Mouse (Mus musculus): Measurements from ENCODE around the gene Uqcc1. TPM values are rescaled to one million over a fixed set of nuclear protein-coding genes. Genes with fewer than 3 reads are reported as not detected.

The Uqcc1 gene
- polyA plus RNA-seq, 2 experiments, result 17.4 to 25.6 TPM

DNA sequence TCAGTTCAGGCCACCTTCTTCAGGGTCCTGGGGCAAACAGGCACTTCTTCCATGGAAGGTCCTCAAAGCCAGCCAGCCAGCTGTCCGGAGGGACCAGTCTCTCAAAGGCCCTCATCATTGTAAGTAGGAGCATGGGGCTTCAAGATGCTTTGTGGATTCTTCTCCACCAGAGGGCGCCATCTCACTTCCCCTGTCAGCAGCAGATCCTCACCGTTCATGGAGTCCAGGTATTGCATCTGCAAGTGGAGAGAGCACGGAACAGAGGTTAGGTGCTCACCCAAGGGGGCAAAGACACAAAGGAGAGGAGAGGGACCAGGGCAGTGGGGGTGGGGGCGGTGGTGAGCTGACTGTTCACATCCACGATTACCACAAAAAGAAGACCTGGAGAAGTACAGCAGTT lies 81.8 kb downstream of the Uqcc1 start:
- WGBS (ENCODE audit: insufficient replicate concordance), result 38% methylated on average over 6 of the region's 6 CpGs
- Histone ChIP-seq H3K4me2 (ENCODE audit: low read depth) (no peak overlapping the region), H3K4me3 (ENCODE audit: insufficient read depth in 1 of 2, low read depth in 2 of 2, low read length in 2 of 2) (no peak overlapping the region), H3K27ac (no peak overlapping the region), H3K36me3 (replicated peaks; ENCODE audit: control insufficient read depth, insufficient read depth, low read depth) (peaks cover 5% of the 10 kb centered on the region), H3K9ac (replicated peaks) (no peak overlapping the region), H3K27me3 (ENCODE audit: control insufficient read depth, insufficient read depth, low read length) (no peaks in the 10 kb centered on the region), H3K9me3 (ENCODE audit: control insufficient read depth, low read length) (no peaks in the 10 kb centered on the region), H3K4me1 (replicated peaks; ENCODE audit: control insufficient read depth in 2 of 2, insufficient read depth in 2 of 2, low read length in 1 of 2) (no peaks in the 10 kb centered on the region; a peak in 1 of 4 replicates)
- TF ChIP-seq CTCF (IDR thresholded peaks at IDR 0.05; ENCODE audit: low read depth), result peak; percentile 98
- TF ChIP-seq EP300 (IDR thresholded peaks at IDR 0.05; ENCODE audit: low read depth), result no peak
- DNase-seq (ENCODE audit: low read depth in 3 of 3, low spot score in 3 of 3) (peak; percentile 61 to 67 (median 65)), ATAC-seq (ENCODE audit: insufficient read depth) (no peak)

- no peak for DNase-seq (ENCODE audit: low read depth in 3 of 3, low spot score in 3 of 3)
- TF ChIP-seq EP300 (IDR thresholded peaks at IDR 0.05; ENCODE audit: low read depth), result no peak
- no peak for TF ChIP-seq CTCF (IDR thresholded peaks at IDR 0.05; ENCODE audit: low read depth)
- H3K9ac ChIP-seq (replicated peaks), result no peak overlapping the region
- H3K27me3 ChIP-seq (ENCODE audit: control insufficient read depth, insufficient read depth, low read length), result no peaks in the 10 kb centered on the region
- WGBS (ENCODE audit: insufficient replicate concordance), result 79% methylated on average over 8 of the region's 8 CpGs
- ATAC-seq (ENCODE audit: insufficient read depth), result no peak
- H3K4me1 ChIP-seq (replicated peaks; ENCODE audit: control insufficient read depth in 2 of 2, insufficient read depth in 2 of 2, low read length in 1 of 2), result no peaks in the 10 kb centered on the region; a peak in 1 of 4 replicates
- peaks cover 5% of the 10 kb centered on the region for H3K36me3 ChIP-seq (replicated peaks; ENCODE audit: control insufficient read depth, insufficient read depth, low read depth)
- H3K4me2 ChIP-seq (ENCODE audit: low read depth), result no peak overlapping the region
- no peak overlapping the region for H3K27ac ChIP-seq
- H3K4me3 ChIP-seq (ENCODE audit: insufficient read depth in 1 of 2, low read depth in 2 of 2, low read length in 2 of 2), result no peak overlapping the region
- no peaks in the 10 kb centered on the region for H3K9me3 ChIP-seq (ENCODE audit: control insufficient read depth, low read length)
These were observed 83.2 kb downstream of the Uqcc1 start for GRCm38 (mm10) chr2:155846930-155847329.

- no peak overlapping the region for H3K9ac ChIP-seq (replicated peaks)
- DNase-seq (ENCODE audit: low read depth in 3 of 3, low spot score in 3 of 3) (no peak), ATAC-seq (ENCODE audit: insufficient read depth) (no peak)
- TF ChIP-seq EP300 (IDR thresholded peaks at IDR 0.05; ENCODE audit: low read depth) (no peak), CTCF (IDR thresholded peaks at IDR 0.05; ENCODE audit: low read depth) (no peak)
- H3K4me3 ChIP-seq (ENCODE audit: insufficient read depth in 1 of 2, low read depth in 2 of 2, low read length in 2 of 2), result no peak overlapping the region
- H3K4me1 ChIP-seq (replicated peaks; ENCODE audit: control insufficient read depth in 2 of 2, insufficient read depth in 2 of 2, low read length in 1 of 2), result no peaks in the 10 kb centered on the region
- 57% methylated on average over 4 of the region's 4 CpGs for WGBS (ENCODE audit: insufficient replicate concordance)
- H3K27ac ChIP-seq, result no peak overlapping the region
- H3K36me3 ChIP-seq (replicated peaks; ENCODE audit: control insufficient read depth, insufficient read depth, low read depth), result no peaks in the 10 kb centered on the region
- no peaks in the 10 kb centered on the region for H3K9me3 ChIP-seq (ENCODE audit: control insufficient read depth, low read length)
- no peaks in the 10 kb centered on the region for H3K27me3 ChIP-seq (ENCODE audit: control insufficient read depth, insufficient read depth, low read length)
- H3K4me2 ChIP-seq (ENCODE audit: low read depth), result no peak overlapping the region
These were observed 91.1 kb downstream of the Uqcc1 start for GRCm38 (mm10) chr2:155838961-155839360.

DNA sequence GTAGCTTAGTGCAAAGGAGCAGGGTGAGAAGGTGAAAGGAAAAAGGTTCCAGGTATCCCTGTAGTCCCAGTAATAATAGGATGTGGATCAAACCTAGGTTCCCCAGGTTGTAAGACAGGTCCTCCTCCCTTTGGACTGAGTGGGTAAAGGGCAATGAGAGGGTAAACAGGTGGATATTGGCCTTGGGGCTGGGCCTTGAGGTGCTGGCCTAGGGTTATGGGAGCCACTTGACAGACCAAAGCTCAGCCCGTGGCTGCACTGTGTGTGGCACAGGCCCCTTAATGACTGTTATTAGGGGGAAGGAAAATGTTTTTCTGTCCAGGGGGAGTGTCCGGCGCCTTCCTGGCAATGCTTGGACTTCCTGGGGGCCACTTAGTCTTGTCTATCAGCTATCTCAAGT lies 92.1 kb downstream of the Uqcc1 start:
- 67% methylated on average over 3 of the region's 3 CpGs for WGBS (ENCODE audit: insufficient replicate concordance)
- no peak for DNase-seq (ENCODE audit: low read depth in 3 of 3, low spot score in 3 of 3)
- Histone ChIP-seq H3K27me3 (ENCODE audit: control insufficient read depth, insufficient read depth, low read length) (no peaks in the 10 kb centered on the region), H3K27ac (no peak overlapping the region), H3K4me2 (ENCODE audit: low read depth) (no peak overlapping the region), H3K4me3 (ENCODE audit: insufficient read depth in 1 of 2, low read depth in 2 of 2, low read length in 2 of 2) (no peak overlapping the region), H3K9me3 (ENCODE audit: control insufficient read depth, low read length) (no peaks in the 10 kb centered on the region), H3K9ac (replicated peaks) (no peak overlapping the region), H3K36me3 (replicated peaks; ENCODE audit: control insufficient read depth, insufficient read depth, low read depth) (no peaks in the 10 kb centered on the region), H3K4me1 (replicated peaks; ENCODE audit: control insufficient read depth in 2 of 2, insufficient read depth in 2 of 2, low read length in 1 of 2) (no peaks in the 10 kb centered on the region)
- no peak for ATAC-seq (ENCODE audit: insufficient read depth)
- TF ChIP-seq EP300 (IDR thresholded peaks at IDR 0.05; ENCODE audit: low read depth) (no peak), CTCF (IDR thresholded peaks at IDR 0.05; ENCODE audit: low read depth) (no peak)

DNA sequence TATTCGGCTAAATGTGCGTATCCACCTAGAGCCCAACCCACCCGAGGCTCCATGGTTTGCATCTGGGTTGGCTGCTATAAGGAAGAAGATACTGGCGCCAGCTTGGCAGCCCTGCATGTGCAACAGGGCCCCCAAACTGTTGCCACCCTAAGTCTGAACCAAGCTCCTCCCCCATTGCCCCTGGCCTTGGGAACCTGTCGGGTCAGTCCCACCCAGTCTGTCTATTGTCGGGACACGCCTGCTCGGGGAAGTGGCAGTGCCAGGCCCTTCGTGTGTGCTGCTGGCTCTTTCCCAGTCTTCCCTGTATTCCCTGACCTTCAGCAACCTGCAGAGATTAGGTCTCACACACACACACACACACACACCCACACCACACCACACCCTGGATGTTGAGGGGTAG lies 95.4 kb downstream of the Uqcc1 start, which contains the start of gene Fam83c:
TSS of gene Fam83c (minus strand) at position 123 of the 400 bp plus-strand sequence.
- Histone ChIP-seq H3K4me1 (replicated peaks; ENCODE audit: control insufficient read depth in 2 of 2, insufficient read depth in 2 of 2, low read length in 1 of 2) (no peaks in the 10 kb centered on the region), H3K27ac (no peak within 1 kb of the TSS), H3K4me3 (ENCODE audit: insufficient read depth in 1 of 2, low read depth in 2 of 2, low read length in 2 of 2) (no peak within 1 kb of the TSS), H3K9me3 (ENCODE audit: control insufficient read depth, low read length) (no peaks in the 10 kb centered on the region), H3K27me3 (ENCODE audit: control insufficient read depth, insufficient read depth, low read length) (no peaks in the 10 kb centered on the region), H3K4me2 (ENCODE audit: low read depth) (no peak within 1 kb of the TSS), H3K36me3 (replicated peaks; ENCODE audit: control insufficient read depth, insufficient read depth, low read depth) (no peaks in the 10 kb centered on the region), H3K9ac (replicated peaks) (no peak within 1 kb of the TSS)
- DNase-seq (ENCODE audit: low read depth in 3 of 3, low spot score in 3 of 3) (no peak), ATAC-seq (ENCODE audit: insufficient read depth) (no peak)
- 48% methylated on average over 9 of the region's 9 CpGs for WGBS (ENCODE audit: insufficient replicate concordance)
- TF ChIP-seq CTCF (IDR thresholded peaks at IDR 0.05; ENCODE audit: low read depth) (no peak), EP300 (IDR thresholded peaks at IDR 0.05; ENCODE audit: low read depth) (no peak)
